Mouse (Mus musculus): ENCODE data around the gene Nkx3-2. TPM values are rescaled to one million over a fixed set of nuclear protein-coding genes. Genes with fewer than 3 reads are reported as not detected.

Nkx3-2 gene
- polyA plus RNA-seq, 1 experiment from 2014 or later: 4.5 TPM

- Histone ChIP-seq H3K36me3 (no peaks in the 10 kb centered on the region), H3K9me3 (no peaks in the 10 kb centered on the region), H3K4me3 (no peak overlapping the region), H3K27ac (no peak overlapping the region), H3K4me1 (no peaks in the 10 kb centered on the region), H3K4me2 (replicated peaks) (no peak overlapping the region), H3K9ac (no peak overlapping the region), H3K27me3 (peaks cover 8% of the 10 kb centered on the region)
- ATAC-seq (ENCODE audit: insufficient number of reproducible peaks, insufficient read depth, low FRiP score, low TSS enrichment): no peak
- WGBS: 59% methylated on average over 6 of the region's 6 CpGs
Measured at GRCm38 (mm10) chr5:41738817-41739216, 25.5 kb downstream of the Nkx3-2 start.

- H3K4me1 ChIP-seq: no peaks in the 10 kb centered on the region
- no peak overlapping the region for H3K4me2 ChIP-seq (replicated peaks)
- H3K27ac ChIP-seq: no peak overlapping the region
- H3K27me3 ChIP-seq: no peaks in the 10 kb centered on the region
- no peaks in the 10 kb centered on the region for H3K9me3 ChIP-seq
- H3K36me3 ChIP-seq: no peaks in the 10 kb centered on the region
- no peak overlapping the region for H3K9ac ChIP-seq
- H3K4me3 ChIP-seq: no peak overlapping the region
- 49% methylated on average over 5 of the region's 5 CpGs for WGBS
- no peak for ATAC-seq (ENCODE audit: insufficient number of reproducible peaks, insufficient read depth, low FRiP score, low TSS enrichment)
Measured at GRCm38 (mm10) chr5:41737039-41737438, 27.3 kb downstream of the Nkx3-2 start.

- WGBS: 86% methylated on average over 1 of the region's 1 CpGs
- H3K36me3 ChIP-seq: no peaks in the 10 kb centered on the region
- H3K4me1 ChIP-seq: no peaks in the 10 kb centered on the region
Measured at GRCm38 (mm10) chr5:41727017-41727416, 37.3 kb downstream of the Nkx3-2 start.

GRCm38 (mm10) chr5:41725573-41725972, 38.7 kb downstream of the Nkx3-2 start:
- Histone ChIP-seq H3K27me3 (no peaks in the 10 kb centered on the region), H3K4me3 (no peak overlapping the region), H3K36me3 (no peaks in the 10 kb centered on the region), H3K4me2 (replicated peaks) (no peak overlapping the region), H3K9ac (no peak overlapping the region), H3K9me3 (no peaks in the 10 kb centered on the region), H3K27ac (no peak overlapping the region), H3K4me1 (no peaks in the 10 kb centered on the region)
- no peak for ATAC-seq (ENCODE audit: insufficient number of reproducible peaks, insufficient read depth, low FRiP score, low TSS enrichment)
- 73% methylated on average over 6 of the region's 6 CpGs for WGBS

More at GRCm38 (mm10) chr5:41727017-41727416, 37.3 kb downstream of the Nkx3-2 start:
- ATAC-seq (ENCODE audit: insufficient number of reproducible peaks, insufficient read depth, low FRiP score, low TSS enrichment): no peak
- Histone ChIP-seq H3K9me3 (no peaks in the 10 kb centered on the region), H3K9ac (no peak overlapping the region), H3K4me3 (no peak overlapping the region), H3K27ac (no peak overlapping the region), H3K4me2 (replicated peaks) (no peak overlapping the region), H3K27me3 (no peaks in the 10 kb centered on the region)

Other genes with a start within 250 kb of the Nkx3-2 start
- gene Rab28, start 56.3 kb downstream of the Nkx3-2 start, polyA plus RNA-seq (2016; fragmentation: Nextera tagmentation; extraction: Ambion mirVana): 81.6 and 82.4 TPM in 2 replicates
- 28.9 and 30.9 TPM in 2 replicates for gene Bod1l, start 79.8 kb upstream of the Nkx3-2 start, polyA plus RNA-seq (2016; fragmentation: Nextera tagmentation; extraction: Ambion mirVana)

All from embryonic facial prominence, embryonic 12.5 days (tissue).